ENCODE assay signal across 13 mouse cellular contexts in the genomic region with DNA sequence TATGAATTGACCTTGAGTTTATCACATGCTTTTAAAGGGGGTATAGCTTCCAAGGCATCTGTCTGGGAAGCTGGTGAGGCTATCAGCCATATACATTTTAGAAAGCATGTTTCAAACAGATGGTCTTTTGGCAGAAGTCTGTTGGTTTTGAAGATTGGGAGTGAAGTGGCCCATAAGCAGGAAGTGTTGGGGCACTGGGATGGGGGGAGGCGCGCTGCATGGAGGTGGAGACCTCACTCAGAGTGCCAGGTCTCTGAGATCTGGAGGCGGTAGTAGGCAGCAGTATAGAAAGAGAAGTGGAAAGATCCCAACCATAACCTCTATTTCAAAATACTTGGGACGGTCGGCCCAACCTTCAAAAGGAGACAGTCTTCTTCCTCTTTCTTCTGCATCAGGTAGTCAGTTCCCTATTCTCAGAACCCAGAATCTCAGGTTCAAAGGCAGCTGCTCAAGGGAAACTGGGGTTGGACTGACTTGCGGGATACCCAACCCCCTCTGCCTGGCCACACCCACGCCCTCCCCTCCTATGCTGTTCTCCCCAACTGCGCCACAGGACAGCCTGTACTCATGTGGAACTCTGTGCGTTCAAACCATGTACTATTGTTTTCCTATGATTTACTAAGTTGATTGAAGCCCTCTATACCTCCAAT. TPM values are rescaled to one million over a fixed set of nuclear protein-coding genes. Genes with fewer than 3 reads are reported as not detected.
DNase-seq lines count a peak whose midpoint lies in the region; ATAC-seq and TF ChIP-seq lines count a peak whose summit lies in the region.
"Had no signal": no experiment of that assay in that cellular context is flagged by ENCODE, and none has a peak within 500 bp of the region (broad histone marks: within the 10 kb centered on the region; RNA-seq: fewer than 3 reads in every experiment).

No protein-coding gene starts in this region.

- ATAC-seq in megakaryocyte, adult 5-6 weeks (ENCODE audit: poor library complexity, severe bottlenecking), result peak; percentile 96
- no peak for ATAC-seq in hindbrain, embryonic 11.5 days (ENCODE audit: low FRiP score)

- in situ Hi-C loops in CH12.LX (cut with MboI; ENCODE audit: low pct_ligation_motif_present, low pct_unique_long_range_greater_than_20kb, low sequenced_read_pairs), result no loop called here

- H3K36me3 ChIP-seq in CH12.LX (replicated peaks in 1 of 2; ENCODE audit: control insufficient read depth in 1 of 2, insufficient read depth in 1 of 2, low read length in 1 of 2), result no peaks in the 10 kb centered on the region
- H3K36me3 ChIP-seq in hindbrain, embryonic 11.5 days (ENCODE audit: control insufficient read depth, insufficient read depth, low read length), result no peaks in the 10 kb centered on the region
- H3K36me3 ChIP-seq: hindbrain, embryonic 13.5 days; limb, embryonic 13.5 days; midbrain, embryonic 10.5 days had no signal

- no peak overlapping the region for H3K4me3 ChIP-seq in CH12.LX (replicated peaks in 1 of 3; ENCODE audit: low read depth in 2 of 3, low read length in 2 of 3, poor library complexity in 1 of 3)
- H3K4me3 ChIP-seq in bone marrow, adult 2 months (replicated peaks; ENCODE audit: control insufficient read depth, low read depth, low read length), result no peak overlapping the region
- no peak overlapping the region for H3K4me3 ChIP-seq in hindbrain, embryonic 11.5 days (ENCODE audit: low read depth, low read length)
- H3K4me3 ChIP-seq: erythroblast, embryonic 14.5 days; hindbrain, embryonic 13.5 days; limb, embryonic 13.5 days; midbrain, embryonic 10.5 days had no signal

- no peak for TF ChIP-seq RAD21 in CH12.LX (IDR thresholded peaks at IDR 0.05; ENCODE audit: low read depth, low read length)

- no peaks in the 10 kb centered on the region for H3K27me3 ChIP-seq in CH12.LX (replicated peaks)
- no peaks in the 10 kb centered on the region for H3K27me3 ChIP-seq in hindbrain, embryonic 11.5 days (ENCODE audit: control insufficient read depth, insufficient read depth, low read length)
- H3K27me3 ChIP-seq: hindbrain, embryonic 13.5 days; limb, embryonic 13.5 days had no signal

- no peak overlapping the region for H3K27ac ChIP-seq in CH12.LX (ENCODE audit: insufficient read depth, low read depth)
- H3K27ac ChIP-seq in bone marrow, adult 2 months (ENCODE audit: control insufficient read depth, insufficient read depth, low read depth, low read length, poor library complexity), result peak overlapping the region; percentile 38; the same call in 1 of the 2 replicates
- no peak overlapping the region for H3K27ac ChIP-seq in hindbrain, embryonic 11.5 days (ENCODE audit: low read depth, low read length)
- H3K27ac ChIP-seq: hindbrain, embryonic 13.5 days; limb, embryonic 13.5 days; midbrain, embryonic 10.5 days had no signal

- TF ChIP-seq CTCF in CH12.LX (conservative IDR thresholded peaks at IDR 0.05 in 1 of 2, IDR thresholded peaks at IDR 0.05 in 1 of 2; ENCODE audit: low read depth in 2 of 2, low read length in 2 of 2), result no peak
- no peak for TF ChIP-seq CTCF in bone marrow, adult 2 months (IDR thresholded peaks at IDR 0.05; ENCODE audit: control insufficient read depth, insufficient read depth, low read length)

- H3K4me1 ChIP-seq in CH12.LX (ENCODE audit: control insufficient read depth in 1 of 2, insufficient read depth in 2 of 2), result peaks cover 0 to 17% of the 10 kb centered on the region in 2 experiments; a peak in 2 of 4 replicates
- peaks cover 2% of the 10 kb centered on the region; the same call in 1 of the 2 replicates for H3K4me1 ChIP-seq in bone marrow, adult 2 months (ENCODE audit: control insufficient read depth, insufficient read depth, low read length)
- no peaks in the 10 kb centered on the region for H3K4me1 ChIP-seq in hindbrain, embryonic 11.5 days (replicated peaks; ENCODE audit: control insufficient read depth, insufficient read depth, low read length)
- H3K4me1 ChIP-seq: hindbrain, embryonic 13.5 days; limb, embryonic 13.5 days had no signal

- 2% methylated on average over 9 of the region's 9 CpGs for WGBS in bone marrow, adult 2 months
- WGBS in hindbrain, embryonic 11.5 days, result 64% methylated on average over 9 of the region's 9 CpGs

- TF ChIP-seq EP300 in CH12.LX (IDR thresholded peaks at IDR 0.05; ENCODE audit: low read length), result peak; percentile 79; the same call in 1 of the 2 replicates

- no peak overlapping the region for H3K9ac ChIP-seq in CH12.LX (ENCODE audit: insufficient read depth, low read depth)
- no peak overlapping the region for H3K9ac ChIP-seq in hindbrain, embryonic 11.5 days (ENCODE audit: low read depth, low read length)
- H3K9ac ChIP-seq: hindbrain, embryonic 13.5 days; limb, embryonic 13.5 days had no signal

- TF ChIP-seq POLR2A in CH12.LX (IDR thresholded peaks at IDR 0.05; ENCODE audit: low read depth, low read length), result no peak
- no peak for TF ChIP-seq POLR2A in bone marrow, adult 2 months (IDR thresholded peaks at IDR 0.05; ENCODE audit: borderline replicate concordance, control insufficient read depth, low read depth, low read length)

- H3K4me2 ChIP-seq in CH12.LX (ENCODE audit: insufficient read depth, low read depth, poor library complexity, severe bottlenecking), result peak overlapping the region; percentile 17; the same call in 1 of the 2 replicates
- no peak overlapping the region for H3K4me2 ChIP-seq in hindbrain, embryonic 11.5 days (replicated peaks; ENCODE audit: low read depth, low read length)
- H3K4me2 ChIP-seq: hindbrain, embryonic 13.5 days; limb, embryonic 13.5 days had no signal

- no peaks in the 10 kb centered on the region for H3K9me3 ChIP-seq in CH12.LX (replicated peaks; ENCODE audit: low read length)
- H3K9me3 ChIP-seq in hindbrain, embryonic 11.5 days (ENCODE audit: control insufficient read depth, low read length), result no peaks in the 10 kb centered on the region
- H3K9me3 ChIP-seq: hindbrain, embryonic 13.5 days; limb, embryonic 13.5 days; midbrain, embryonic 10.5 days had no signal

- DNase-seq in CH12.LX (ENCODE audit: extremely low read depth), result peak; percentile 75
- peak; percentile 39 for DNase-seq in thymus, postnatal 0 days (ENCODE audit: low spot score)
- DNase-seq in hindbrain, embryonic 11.5 days (ENCODE audit: low spot score), result no peak
- no peak for DNase-seq in frontal cortex, adult 2 months (ENCODE audit: extremely low spot score in 1 of 2, low spot score in 1 of 2)
- no peak for DNase-seq in adrenal gland, adult 8-10 months
- DNase-seq: kidney, adult 18-20 months; layer of hippocampus, adult 9-11 months had no signal

- dilution Hi-C loops in CH12.LX (cut with MboI; ENCODE audit: extremely low pct_ligation_motif_present, extremely low pct_unique_long_range_greater_than_20kb, low sequenced_read_pairs), result no loop called here

- H3K79me2 ChIP-seq in CH12.LX (replicated peaks; ENCODE audit: control insufficient read depth, extremely low read depth, insufficient read depth, poor library complexity, severe bottlenecking), result no peaks in the 10 kb centered on the region

TF ChIP-seq in CH12.LX, 34 proteins besides CTCF, POLR2A, EP300 and RAD21:
- peak; percentile 33 for TF ChIP-seq ELF1 (IDR thresholded peaks at IDR 0.05; ENCODE audit: low read depth, low read length)
- no peak for TF ChIP-seq TBP (conservative IDR thresholded peaks at IDR 0.05; ENCODE audit: low read depth, low read length)
- peak; percentile 63 for TF ChIP-seq IRF4 (IDR thresholded peaks at IDR 0.05; ENCODE audit: low read depth, low read length)
- no peak for TF ChIP-seq JUND (conservative IDR thresholded peaks at IDR 0.05; ENCODE audit: low read depth, low read length)
- no peak for TF ChIP-seq MAZ (IDR thresholded peaks at IDR 0.05; ENCODE audit: low read depth, low read length)
- no peak for TF ChIP-seq PAX5 (IDR thresholded peaks at IDR 0.05; ENCODE audit: low read length)
- no peak for TF ChIP-seq ETS1 (conservative IDR thresholded peaks at IDR 0.05; ENCODE audit: low read depth, low read length)
- no peak for TF ChIP-seq MAFK (IDR thresholded peaks at IDR 0.05; ENCODE audit: insufficient replicate concordance, low read length)
- TF ChIP-seq POLR2AphosphoS2 (IDR thresholded peaks at IDR 0.05; ENCODE audit: low read depth, low read length), result no peak
- no peak for TF ChIP-seq SMC3 (IDR thresholded peaks at IDR 0.05; ENCODE audit: low read depth, low read length)
- no peak for TF ChIP-seq CHD1 (IDR thresholded peaks at IDR 0.05; ENCODE audit: low read depth, low read length)
- TF ChIP-seq CHD2 (IDR thresholded peaks at IDR 0.05; ENCODE audit: low read length), result peak; percentile 69
- TF ChIP-seq GABPA (IDR thresholded peaks at IDR 0.05; ENCODE audit: insufficient replicate concordance, low read depth, low read length), result no peak
- no peak for TF ChIP-seq MXI1 (IDR thresholded peaks at IDR 0.05; ENCODE audit: low read depth, low read length)
- TF ChIP-seq MAX (IDR thresholded peaks at IDR 0.05; ENCODE audit: low read length), result no peak
TF ChIP-seq in CH12.LX: peak in this region for 3.

RNA-seq across cellular contexts. Expression of a gene that starts 23.6 kb away (rescaled TPM):
- 7.6 and 8.4 TPM in 2 replicates for total RNA-seq in CH12.LX (2012; rRNA removed)
- total RNA-seq in CH12.LX (2014; rRNA removed), result 11.1 and 11.5 TPM in 2 replicates
- 5.3 and 6.6 TPM in 2 replicates for polyA plus RNA-seq in CH12.LX (2012; ENCODE audit: insufficient read length, low read depth)
- polyA plus RNA-seq in bone marrow, adult 2 months (2011; ENCODE audit: insufficient read depth, insufficient read length, low replicate concordance, missing spikeins), result 13.6 and 21.3 TPM in 2 replicates
- 74.6 and 82.1 TPM in 2 replicates for total RNA-seq in megakaryocyte, adult 5-6 weeks (2015)
- 80.8 and 83.2 TPM in 2 replicates for total RNA-seq in megakaryocyte, adult 5-6 weeks (2017)
- 15.8 and 16.7 TPM in 2 replicates for polyA plus RNA-seq in thymus, postnatal 0 days (2015; fragmentation: Nextera tagmentation; extraction: Ambion mirVana)
- 12.4 and 15.0 TPM in 2 replicates for polyA plus RNA-seq in hindbrain, embryonic 11.5 days (2014; fragmentation: Nextera tagmentation; extraction: Ambion mirVana)
- polyA plus RNA-seq in frontal cortex, adult 2 months (2012; rRNA removed), result 25.2 and 26.6 TPM in 2 replicates
- 10 to 100 TPM; 20.9 to 24.8 (median 22.8) TPM for total RNA-seq in adrenal gland, adult 8-10 months (2022)

Comparison
In these comparisons a context has a peak if more than half of its experiments do, and no peak if none do; other contexts are left out.
1. DNase-seq: peak in CH12.LX (single experiment) and thymus, postnatal 0 days (single experiment); none in hindbrain, embryonic 11.5 days (single experiment), frontal cortex, adult 2 months (0 of 2) and adrenal gland, adult 8-10 months (single experiment).